Mouse (Mus musculus): ENCODE measurements around the gene Lta.

- no peak for TF ChIP-seq EP300 (IDR thresholded peaks at IDR 0.05; ENCODE audit: low read depth in 1 of 2, low read length in 2 of 2)
- no peak for TF ChIP-seq E2F4 (IDR thresholded peaks at IDR 0.05; ENCODE audit: borderline replicate concordance, low read depth, low read length)
- TF ChIP-seq MYB (IDR thresholded peaks at IDR 0.05; ENCODE audit: low read depth, low read length), result no peak
- TF ChIP-seq TCF12 (IDR thresholded peaks at IDR 0.05; ENCODE audit: low read depth, low read length), result 0 out of 2 replicates have a peak, but pooled peaks have one; percentile 7
- TF ChIP-seq CHD2 (IDR thresholded peaks at IDR 0.05; ENCODE audit: low read length), result no peak
- peak; percentile 92 to 97 (median 96) for TF ChIP-seq CTCF (IDR thresholded peaks at IDR 0.05 in 2 of 3, conservative IDR thresholded peaks at IDR 0.05 in 1 of 3; ENCODE audit: control insufficient read depth in 1 of 3, insufficient read depth in 1 of 3, low read depth in 2 of 3, low read length in 3 of 3, poor library complexity in 1 of 3, severe bottlenecking in 1 of 3)
- TF ChIP-seq TAL1 (IDR thresholded peaks at IDR 0.05; ENCODE audit: low read length), result no peak
Observed at GRCm38 (mm10) chr17:35236390-35236746, 31.2 kb upstream of the Lta start.
